Mouse (Mus musculus): ENCODE data around the gene Larp1b. TPM values are rescaled to one million over a fixed set of nuclear protein-coding genes. Genes with fewer than 3 reads are reported as not detected.

Larp1b gene
- total RNA-seq, 2 experiments from 2014 or later: 45.1 to 89.4 TPM

GRCm38 (mm10) chr3:41014946-41015345 is 65.3 kb downstream of the Larp1b start:
- ATAC-seq (replicated peaks; ENCODE audit: low FRiP score, low TSS enrichment, poor library complexity, severe bottlenecking): no peak

GRCm38 (mm10) chr3:41018022-41018608 is 68.5 kb downstream of the Larp1b start:
- no peak for ATAC-seq (replicated peaks; ENCODE audit: low FRiP score, low TSS enrichment, poor library complexity, severe bottlenecking)

DNA sequence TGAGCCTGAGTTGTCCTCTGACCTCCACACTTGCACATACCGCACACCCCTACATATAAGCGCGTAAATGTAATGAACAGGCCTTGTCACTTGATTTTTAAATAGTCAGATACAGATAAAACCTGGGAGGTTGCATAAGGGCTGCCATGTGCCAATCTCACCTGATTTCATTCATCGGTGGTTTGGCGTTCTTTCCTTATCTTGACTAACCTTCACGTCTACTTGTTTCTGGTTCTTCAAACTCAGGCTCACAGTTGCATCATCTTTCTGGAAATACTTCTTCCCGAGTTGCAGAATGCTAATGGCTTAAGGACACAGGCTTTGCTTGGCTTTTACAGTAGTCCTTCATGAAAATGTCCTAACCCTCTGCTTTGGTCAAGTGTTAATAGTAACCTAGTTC is 71.1 kb downstream of the Larp1b start:
- ATAC-seq (replicated peaks; ENCODE audit: low FRiP score, low TSS enrichment, poor library complexity, severe bottlenecking): no peak

- ATAC-seq (replicated peaks; ENCODE audit: low FRiP score, low TSS enrichment, poor library complexity, severe bottlenecking): no peak
Measured at GRCm38 (mm10) chr3:41021980-41022379, 72.4 kb downstream of the Larp1b start.

GRCm38 (mm10) chr3:41030705-41031104 is 81.1 kb downstream of the Larp1b start:
- ATAC-seq (replicated peaks; ENCODE audit: low FRiP score, low TSS enrichment, poor library complexity, severe bottlenecking): no peak

GRCm38 (mm10) chr3:41031286-41032210 is 81.9 kb downstream of the Larp1b start:
- ATAC-seq (replicated peaks; ENCODE audit: low FRiP score, low TSS enrichment, poor library complexity, severe bottlenecking): no peak

DNA sequence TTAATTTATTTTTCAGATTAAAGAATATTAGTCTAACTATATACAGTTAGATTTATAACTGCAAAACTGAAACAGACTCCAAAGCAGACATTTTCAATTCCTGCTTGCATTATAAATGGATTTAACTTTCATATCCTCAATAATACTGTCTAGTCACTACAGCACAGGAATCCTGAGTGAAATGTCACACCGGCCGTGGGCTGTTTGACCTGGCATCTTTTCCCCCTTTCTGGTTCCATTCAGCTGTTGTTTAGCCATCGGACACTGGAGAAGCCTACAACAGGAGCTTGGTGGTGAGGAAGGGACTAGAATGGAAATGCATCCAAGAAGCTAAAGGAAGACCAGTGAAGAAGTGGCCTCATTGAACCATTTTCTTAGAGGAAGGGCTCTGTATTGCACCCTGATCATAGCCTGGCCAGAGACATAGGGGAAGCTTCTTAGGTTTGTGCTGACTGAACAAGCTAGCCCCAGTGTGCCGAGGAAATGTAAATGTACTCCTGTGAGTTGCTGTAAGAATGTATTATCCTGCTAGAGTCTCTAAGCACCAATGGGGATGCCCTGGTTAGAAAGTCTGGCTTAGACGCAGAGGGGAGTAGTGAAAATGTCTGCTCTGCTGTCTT is 88.8 kb downstream of the Larp1b start:
- no peak for ATAC-seq (replicated peaks; ENCODE audit: low FRiP score, low TSS enrichment, poor library complexity, severe bottlenecking)

- no peak for ATAC-seq (replicated peaks; ENCODE audit: low FRiP score, low TSS enrichment, poor library complexity, severe bottlenecking)
Measured at GRCm38 (mm10) chr3:41041241-41041640, 91.6 kb downstream of the Larp1b start.

DNA sequence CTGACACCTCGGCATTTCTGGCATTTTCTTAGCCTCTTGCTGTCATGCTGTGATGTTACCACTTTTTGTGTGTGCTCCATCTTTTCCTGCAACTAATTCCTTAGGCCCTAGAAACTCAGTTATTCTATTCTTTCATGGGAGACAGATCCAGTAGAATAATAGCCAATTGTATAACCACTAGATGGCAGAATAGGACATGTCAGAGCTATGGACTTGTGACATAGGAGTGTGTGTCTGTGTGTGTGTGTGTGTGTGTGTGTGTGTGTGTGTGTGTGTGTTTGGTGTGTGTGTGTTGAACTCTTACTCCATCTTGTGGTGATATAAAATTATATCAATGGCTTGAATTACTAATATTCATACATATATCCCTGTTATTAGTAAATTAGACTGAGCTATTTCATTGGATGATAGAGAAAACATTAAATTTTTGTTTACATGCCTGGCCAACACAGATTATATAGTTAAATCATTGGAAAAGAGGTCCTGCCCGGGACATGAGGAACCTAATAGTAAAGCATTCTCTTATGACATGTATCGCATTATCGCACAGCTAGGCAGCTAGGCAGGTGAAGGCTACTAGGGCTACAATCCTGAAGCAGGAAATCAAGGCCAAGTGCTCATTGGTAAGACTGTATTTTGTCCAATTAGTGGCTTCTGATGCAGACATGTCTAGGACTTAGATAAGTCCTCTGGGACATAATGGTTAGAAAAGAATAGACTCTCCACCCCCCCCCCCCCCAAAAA is 92.7 kb downstream of the Larp1b start:
- ATAC-seq (replicated peaks; ENCODE audit: low FRiP score, low TSS enrichment, poor library complexity, severe bottlenecking): peak; percentile 76; the same call in 1 of the 2 replicates

DNA sequence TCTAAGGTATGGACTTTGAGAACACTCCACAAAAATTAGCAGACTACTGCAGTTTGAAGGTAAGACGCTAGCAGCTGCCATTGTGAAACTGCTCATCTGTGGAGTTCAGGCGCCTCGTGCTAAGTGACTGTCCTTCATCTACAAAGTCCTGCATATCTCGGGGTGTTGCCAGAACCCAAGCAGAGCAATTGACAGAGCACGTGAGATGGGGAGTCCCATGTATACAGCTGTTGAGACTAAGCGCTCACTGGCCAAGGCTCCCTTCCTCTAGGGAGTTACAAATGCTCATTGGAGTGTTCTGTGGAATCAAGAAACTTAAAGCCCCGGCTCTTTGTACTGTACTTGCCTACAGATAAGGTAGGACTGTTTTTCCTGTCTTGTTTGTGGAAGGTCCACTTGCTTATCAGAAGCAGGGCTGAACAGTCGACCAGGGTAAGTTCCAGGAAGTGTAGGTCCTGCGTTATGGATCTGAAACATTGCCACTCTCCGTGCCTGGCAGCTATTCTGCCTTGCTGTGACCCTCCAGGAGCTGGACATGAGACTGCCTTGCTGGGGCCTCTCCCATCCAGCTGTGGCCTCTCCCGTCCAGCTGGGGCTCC is 94.2 kb downstream of the Larp1b start:
- ATAC-seq (replicated peaks; ENCODE audit: low FRiP score, low TSS enrichment, poor library complexity, severe bottlenecking): no peak; the same call in 1 of the 2 replicates

GRCm38 (mm10) chr3:41047838-41048237 is 98.2 kb downstream of the Larp1b start:
- ATAC-seq (replicated peaks; ENCODE audit: low FRiP score, low TSS enrichment, poor library complexity, severe bottlenecking): no peak

- no peak for ATAC-seq (replicated peaks; ENCODE audit: low FRiP score, low TSS enrichment, poor library complexity, severe bottlenecking)
Measured at GRCm38 (mm10) chr3:41053334-41053733, 103.7 kb downstream of the Larp1b start.

- ATAC-seq (replicated peaks; ENCODE audit: low FRiP score, low TSS enrichment, poor library complexity, severe bottlenecking): 0 out of 2 replicates have a peak, but pooled peaks have one; percentile 30
Measured at GRCm38 (mm10) chr3:41058395-41058794, 108.8 kb downstream of the Larp1b start.

DNA sequence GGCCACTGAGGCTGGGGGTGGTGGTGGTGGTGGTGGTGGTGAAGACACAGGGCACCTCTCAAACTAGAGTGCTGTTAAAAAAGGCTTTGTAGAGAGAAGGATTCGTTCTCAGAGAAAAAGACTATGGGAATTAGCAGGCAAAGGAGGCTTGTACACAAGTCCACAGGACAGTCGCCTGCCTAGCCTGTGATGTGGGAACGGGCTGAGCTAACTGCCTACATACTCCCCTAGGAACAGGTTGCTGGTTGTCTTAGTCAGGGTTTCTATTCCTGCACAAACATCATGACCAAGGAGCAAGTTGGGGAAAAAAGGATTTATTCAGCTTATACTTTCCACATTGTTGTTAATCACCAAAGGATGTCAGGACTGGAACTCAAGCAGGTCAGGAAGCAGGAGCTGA is 109.6 kb downstream of the Larp1b start:
- no peak for ATAC-seq (replicated peaks; ENCODE audit: low FRiP score, low TSS enrichment, poor library complexity, severe bottlenecking)

GRCm38 (mm10) chr3:41061831-41062565 is 112.4 kb downstream of the Larp1b start:
- no peak for ATAC-seq (replicated peaks; ENCODE audit: low FRiP score, low TSS enrichment, poor library complexity, severe bottlenecking)

GRCm38 (mm10) chr3:41062758-41063157 is 113.1 kb downstream of the Larp1b start:
- no peak for ATAC-seq (replicated peaks; ENCODE audit: low FRiP score, low TSS enrichment, poor library complexity, severe bottlenecking)

- ATAC-seq (replicated peaks; ENCODE audit: low FRiP score, low TSS enrichment, poor library complexity, severe bottlenecking): no peak
Measured at GRCm38 (mm10) chr3:41065320-41065719, 115.7 kb downstream of the Larp1b start.

DNA sequence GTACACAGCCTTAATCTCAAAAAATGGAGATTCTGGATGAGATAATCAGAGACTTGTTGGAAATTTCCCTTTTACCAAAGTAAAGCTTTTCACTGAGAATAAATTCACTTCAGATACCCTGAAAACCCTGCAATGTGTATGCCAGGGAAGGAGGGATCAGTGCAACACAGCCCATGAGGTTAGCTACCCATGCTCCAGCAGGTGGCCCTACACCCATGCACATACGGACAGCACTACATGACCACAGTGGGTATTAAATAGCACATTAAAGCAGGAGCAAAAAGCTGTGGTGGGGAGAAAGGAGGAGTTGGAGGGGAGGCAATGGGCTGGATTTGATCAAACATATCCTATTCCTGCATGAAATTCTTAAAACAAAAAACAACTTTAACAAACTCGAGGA is 120.9 kb downstream of the Larp1b start:
- no peak for ATAC-seq (replicated peaks; ENCODE audit: low FRiP score, low TSS enrichment, poor library complexity, severe bottlenecking)

GRCm38 (mm10) chr3:41075376-41075775 is 125.7 kb downstream of the Larp1b start:
- no peak for ATAC-seq (replicated peaks; ENCODE audit: low FRiP score, low TSS enrichment, poor library complexity, severe bottlenecking)

All from megakaryocyte-erythroid progenitor cell, adult 5-6 weeks (primary cell).